Mouse (Mus musculus) heart, postnatal 4 days (tissue): ENCODE data around the gene Tdpoz3. TPM values are rescaled to one million over a fixed set of nuclear protein-coding genes. Genes with fewer than 3 reads are reported as not detected.
"Not testable (repeated sequence)": the region's sequence is repeated elsewhere in the genome, so short reads cannot be mapped to it uniquely, and the experiment has no call there.

Experiments used
- DNase-seq: peaks from one replicate; pipeline ENCODE4 v3.0.0; 2021
- total RNA-seq, 2 experiments: library from RNA; stranded (reverse); gene quantifications; 2 replicates each; pipeline ENCODE4 v1.2.3; 2021

The Tdpoz3 gene
- total RNA-seq, result not detected

DNA sequence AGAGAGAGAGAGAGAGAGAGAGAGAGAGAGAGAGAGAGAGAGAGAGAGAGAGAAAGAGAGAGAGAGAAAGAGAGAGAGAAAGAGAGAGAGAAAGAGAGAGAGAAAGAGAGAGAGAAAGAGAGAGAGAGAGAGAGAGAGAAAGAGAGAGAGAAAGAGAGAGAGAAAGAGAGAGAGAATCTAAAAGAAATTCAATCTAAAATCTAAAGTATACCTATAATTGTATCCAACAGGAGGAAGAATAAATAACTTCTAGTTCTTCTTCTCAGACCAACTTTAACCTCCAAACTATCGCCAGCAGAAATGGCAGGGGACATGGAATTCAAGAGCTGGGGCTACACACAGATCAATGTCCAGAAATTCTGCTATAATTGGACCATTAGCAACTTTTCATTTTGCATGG lies at the start of gene Tdpoz3:
Tdpoz3 (plus strand) TSS at position 301 of the 400 bp plus-strand sequence.
- not testable (repeated sequence) for DNase-seq

- DNase-seq, result not testable (repeated sequence)
These were observed 29.7 kb upstream of the Tdpoz3 start, which contains the start of gene Tdpoz4 for GRCm38 (mm10) chr3:93796098-93796497. Gene Tdpoz4, plus strand, starts transcription at chr3:93796398.

- DNase-seq, result not testable (repeated sequence)
These were observed 12.5 kb upstream of the Tdpoz3 start for GRCm38 (mm10) chr3:93813341-93813740.

- DNase-seq, result not testable (repeated sequence)
These were observed 33.1 kb downstream of the Tdpoz3 start for GRCm38 (mm10) chr3:93858957-93859356.

DNA sequence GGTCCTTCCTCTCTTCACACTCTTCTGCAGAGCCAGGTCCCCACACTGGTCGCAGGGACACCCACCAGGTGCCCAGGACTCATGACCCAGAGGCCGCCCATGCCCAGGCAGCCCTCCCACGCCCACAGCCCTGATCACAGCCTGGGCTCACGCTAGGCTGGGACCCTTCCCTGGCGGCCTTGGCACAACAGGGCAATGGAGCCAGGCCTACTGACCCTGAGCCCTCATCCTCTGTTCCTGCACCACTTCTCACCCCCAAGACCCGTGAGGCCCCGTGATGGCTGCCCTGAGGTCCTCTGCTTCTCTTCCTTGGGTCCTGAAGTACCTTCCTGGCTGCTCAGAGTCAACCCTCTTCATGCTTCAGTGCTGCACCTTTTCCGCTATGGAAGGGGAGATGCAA lies 44.8 kb downstream of the Tdpoz3 start:
- not testable (repeated sequence) for DNase-seq

Other genes starting within 250 kb of the Tdpoz3 start
- gene Tdpoz2, start 173.3 kb upstream of the Tdpoz3 start, total RNA-seq, result not detected
- not detected for gene Tdpoz1, start 149.7 kb upstream of the Tdpoz3 start, total RNA-seq
- gene Gm37596, start 132.9 kb upstream of the Tdpoz3 start, total RNA-seq, result not detected
- gene Gm5773, start 53.0 kb upstream of the Tdpoz3 start, total RNA-seq, result not detected
- not detected for gene Tdpoz4, start 29.6 kb upstream of the Tdpoz3 start, total RNA-seq
- not detected for gene Gm9117, start 117.5 kb downstream of the Tdpoz3 start, total RNA-seq
- gene Tdpoz5, start 135.3 kb downstream of the Tdpoz3 start, total RNA-seq, result not detected
- gene Gm9125, start 228.9 kb downstream of the Tdpoz3 start, total RNA-seq, result not detected
- gene Gm10697, start 246.6 kb downstream of the Tdpoz3 start, total RNA-seq, result not detected